Mouse (Mus musculus): ENCODE results near the gene Klf7. TPM values are rescaled to one million over a fixed set of nuclear protein-coding genes. Genes with fewer than 3 reads are reported as not detected.

The Klf7 gene
- total RNA-seq, 2 experiments from 2014 or later = 15.9 to 21.8 TPM

Small RNA genes lying within 50 kb of the gene (microRNA-seq; reads per million reads assigned to microRNA genes)
- not detected for gene Mir6899

All from adrenal gland, postnatal 10 days (tissue).